Mouse (Mus musculus) olfactory bulb, adult 2 months (tissue): ENCODE results near the gene Zbtb24. TPM values are rescaled to one million over a fixed set of nuclear protein-coding genes. Genes with fewer than 3 reads are reported as not detected.

Source experiments
- H3K27ac ChIP-seq: fragments of 200-500 bp; 2 replicates; pipeline ENCODE4 v1.5.1; 2012; ENCODE audit warnings: low read depth, low read length; ENCODE audit not compliant: insufficient read depth
- H3K4me1 ChIP-seq: fragments of 200-500 bp; 2 replicates; pipeline ENCODE4 v1.6.1; 2012; ENCODE audit warnings: low read length; ENCODE audit not compliant: control insufficient read depth, insufficient read depth
- H3K4me3 ChIP-seq: fragments of 200-500 bp; 2 replicates; pipeline ENCODE4 v1.5.1; 2012; ENCODE audit warnings: mild to moderate bottlenecking, low read depth, low read length, moderate library complexity; ENCODE audit not compliant: insufficient read depth
- CTCF ChIP-seq: fragments of 200-500 bp; IDR thresholded peaks from 2 replicates; pipeline ENCODE4 v1.5.1; 2012; ENCODE audit warnings: low read depth, mild to moderate bottlenecking, low read length, moderate library complexity; ENCODE audit not compliant: insufficient read depth
- POLR2A ChIP-seq: fragments of 200-500 bp; IDR thresholded peaks from 2 replicates; pipeline ENCODE4 v1.6.1; 2012; ENCODE audit warnings: mild to moderate bottlenecking, low read depth, low read length, moderate library complexity; ENCODE audit not compliant: insufficient read depth
- polyA plus RNA-seq: library from polyadenylated mRNA; stranded (reverse); fragments of >200 nt; gene quantifications from 2 replicates; pipeline ENCODE4 v1.2.4, GENCODE M21; 2012; ENCODE audit warnings: low replicate concordance; ENCODE audit not compliant: missing spikeins, insufficient read depth, insufficient read length

Zbtb24 gene
- polyA plus RNA-seq, 1 experiment = not detected

- no peak overlapping the region for H3K4me3 ChIP-seq
- H3K4me1 ChIP-seq = no peaks in the 10 kb centered on the region
- TF ChIP-seq CTCF = no peak
- TF ChIP-seq POLR2A = no peak
- no peak overlapping the region for H3K27ac ChIP-seq
Measured at GRCm38 (mm10) chr10:41514921-41515320, 64.7 kb downstream of the Zbtb24 start.

Other genes starting within 250 kb of the Zbtb24 start
- not detected in 2 replicates for gene Fig4, start 147.1 kb upstream of the Zbtb24 start, polyA plus RNA-seq
- gene Ak9, start 146.4 kb upstream of the Zbtb24 start, polyA plus RNA-seq = not detected in 2 replicates
- gene Mical1, start 25.9 kb downstream of the Zbtb24 start, polyA plus RNA-seq = not detected in 2 replicates
- not detected in 2 replicates for gene Smpd2, start 40.0 kb downstream of the Zbtb24 start, polyA plus RNA-seq
- not detected in 2 replicates for gene Ppil6, start 40.1 kb downstream of the Zbtb24 start, polyA plus RNA-seq
- 502 TPM in 1 of 2 replicates, not detected in the other for gene Cd164, start 69.0 kb downstream of the Zbtb24 start, polyA plus RNA-seq